Mouse (Mus musculus): ENCODE measurements around the gene Gamt.

GRCm38 (mm10) chr10:80227166-80227539, 33.7 kb downstream of the Gamt start:
- TF ChIP-seq CTCF (IDR thresholded peaks at IDR 0.05; ENCODE audit: low read depth, low read length), result no peak
- TF ChIP-seq POLR2A (IDR thresholded peaks at IDR 0.05; ENCODE audit: insufficient read depth, low read length), result no peak
- TF ChIP-seq EP300 (IDR thresholded peaks at IDR 0.05; ENCODE audit: insufficient read depth, low read depth, low read length), result no peak

All from ES-Bruce4 (cell line).